Mouse (Mus musculus) kidney, embryonic 16.5 days (tissue): Measurements from ENCODE around the gene Sema3f. TPM values are rescaled to one million over a fixed set of nuclear protein-coding genes. Genes with fewer than 3 reads are reported as not detected.
A peak's percentile ranks its signal among the peaks of the same experiment; 100 is the strongest.

Source experiments
- ATAC-seq: fragments of 200-750 bp; cut with Nextera tagmentation; 2 replicates; pipeline ENCODE4 v1.8.0; 2017; ENCODE audit warnings: moderate TSS enrichment; ENCODE audit not compliant: low FRiP score, low TSS enrichment
- H3K27ac ChIP-seq: fragments of 300-500 bp; sonication (generic); 2 replicates; pipeline ENCODE4 v1.5.1; 2014; ENCODE audit warnings: low read length
- H3K27me3 ChIP-seq: fragments of 300-500 bp; sonication (generic); 2 replicates; pipeline ENCODE4 v1.6.1; 2014; ENCODE audit warnings: low read length, control low read depth, mixed read lengths; ENCODE audit not compliant: insufficient read depth
- H3K36me3 ChIP-seq: fragments of 300-500 bp; sonication (generic); 2 replicates; pipeline ENCODE4 v1.6.1; 2014; ENCODE audit warnings: low read length, control low read depth, mixed read lengths; ENCODE audit not compliant: insufficient read depth
- H3K4me1 ChIP-seq: fragments of 300-500 bp; sonication (generic); 2 replicates; pipeline ENCODE4 v1.6.1; 2014; ENCODE audit warnings: low read length, control low read depth, mixed read lengths; ENCODE audit not compliant: insufficient read depth
- H3K4me2 ChIP-seq: fragments of 300-500 bp; sonication (generic); replicated peaks from 2 replicates; pipeline ENCODE4 v1.6.1; 2014; ENCODE audit warnings: low read depth, low read length
- H3K4me3 ChIP-seq: fragments of 300-500 bp; sonication (generic); 2 replicates; pipeline ENCODE4 v1.5.1; 2014; ENCODE audit warnings: mild to moderate bottlenecking, low read length
- H3K9ac ChIP-seq: fragments of 300-500 bp; sonication (generic); replicated peaks from 2 replicates; pipeline ENCODE4 v1.6.1; 2014; ENCODE audit warnings: low read length
- H3K9me3 ChIP-seq: fragments of 300-500 bp; sonication (generic); 2 replicates; pipeline ENCODE4 v1.6.1; 2016; ENCODE audit warnings: low read length, control low read depth
- WGBS: fragments of 180-500 bp; shearing (Covaris S2); extraction: QIAGEN DNeasy Blood & Tissue Kit; methylation state at CpG from one replicate; pipeline ENCODE4 v1.1.7; 2014; 5-methylcytosine and 5-hydroxymethylcytosine counted together
- polyA plus RNA-seq: library from polyadenylated mRNA; unstranded; fragments of >200 nt; fragmentation: Nextera tagmentation; extraction: Ambion mirVana; gene quantifications from 2 replicates; pipeline ENCODE4 v1.2.1, GENCODE M21; 2015

The Sema3f gene
- polyA plus RNA-seq, 1 experiment from 2014 or later: 20.9 TPM

- Histone ChIP-seq H3K27me3 (no peaks in the 10 kb centered on the region), H3K36me3 (peaks cover 18% of the 10 kb centered on the region), H3K27ac (peak overlapping the region; percentile 90), H3K4me3 (peak overlapping the region; percentile 15; the same call in 1 of the 2 replicates), H3K4me1 (peaks cover 37% of the 10 kb centered on the region), H3K9ac (peak overlapping the region; percentile 37), H3K9me3 (no peaks in the 10 kb centered on the region), H3K4me2 (peak overlapping the region; percentile 48)
- 5% methylated on average over 17 of the region's 17 CpGs for WGBS
- ATAC-seq: peak; percentile 49
These were observed 25.3 kb upstream of the Sema3f start for GRCm38 (mm10) chr9:107735356-107736184.

GRCm38 (mm10) chr9:107734567-107734971 is 24.3 kb upstream of the Sema3f start:
- Histone ChIP-seq H3K4me3 (no peak overlapping the region), H3K4me2 (no peak overlapping the region; the same call in 1 of the 2 replicates), H3K27ac (peak overlapping the region; percentile 90), H3K27me3 (no peaks in the 10 kb centered on the region), H3K36me3 (peaks cover 8% of the 10 kb centered on the region; the same call in 1 of the 2 replicates), H3K9ac (peak overlapping the region; percentile 37; the same call in 1 of the 2 replicates), H3K4me1 (peaks cover 42% of the 10 kb centered on the region), H3K9me3 (no peaks in the 10 kb centered on the region)
- no peak for ATAC-seq
- 30% methylated on average over 7 of the region's 7 CpGs for WGBS

DNA sequence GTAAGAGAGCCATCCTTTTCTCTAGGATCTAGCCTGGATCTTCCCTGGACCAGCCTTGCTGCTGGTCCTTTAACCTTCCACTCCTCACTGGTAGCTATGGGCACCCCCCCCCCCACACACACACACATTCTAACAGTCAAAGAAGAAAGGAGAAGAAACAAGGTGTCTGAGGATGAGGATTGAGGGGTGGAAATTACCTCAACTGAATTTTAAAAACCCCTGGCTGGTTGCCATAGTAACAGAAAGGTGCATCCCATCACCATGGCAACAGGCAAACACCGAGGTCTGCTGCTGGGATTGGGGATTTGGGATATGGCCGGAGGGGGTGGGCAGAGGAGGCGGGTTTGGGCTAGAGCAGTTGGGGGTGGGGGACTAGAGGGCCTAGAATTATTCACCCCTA is 19.4 kb upstream of the Sema3f start:
- ATAC-seq: no peak
- Histone ChIP-seq H3K4me3 (no peak overlapping the region), H3K36me3 (no peaks in the 10 kb centered on the region), H3K9me3 (no peaks in the 10 kb centered on the region), H3K27me3 (no peaks in the 10 kb centered on the region), H3K9ac (no peak overlapping the region), H3K4me1 (peaks cover 46% of the 10 kb centered on the region), H3K27ac (no peak overlapping the region), H3K4me2 (no peak overlapping the region)
- WGBS: 49% methylated on average over 3 of the region's 3 CpGs

DNA sequence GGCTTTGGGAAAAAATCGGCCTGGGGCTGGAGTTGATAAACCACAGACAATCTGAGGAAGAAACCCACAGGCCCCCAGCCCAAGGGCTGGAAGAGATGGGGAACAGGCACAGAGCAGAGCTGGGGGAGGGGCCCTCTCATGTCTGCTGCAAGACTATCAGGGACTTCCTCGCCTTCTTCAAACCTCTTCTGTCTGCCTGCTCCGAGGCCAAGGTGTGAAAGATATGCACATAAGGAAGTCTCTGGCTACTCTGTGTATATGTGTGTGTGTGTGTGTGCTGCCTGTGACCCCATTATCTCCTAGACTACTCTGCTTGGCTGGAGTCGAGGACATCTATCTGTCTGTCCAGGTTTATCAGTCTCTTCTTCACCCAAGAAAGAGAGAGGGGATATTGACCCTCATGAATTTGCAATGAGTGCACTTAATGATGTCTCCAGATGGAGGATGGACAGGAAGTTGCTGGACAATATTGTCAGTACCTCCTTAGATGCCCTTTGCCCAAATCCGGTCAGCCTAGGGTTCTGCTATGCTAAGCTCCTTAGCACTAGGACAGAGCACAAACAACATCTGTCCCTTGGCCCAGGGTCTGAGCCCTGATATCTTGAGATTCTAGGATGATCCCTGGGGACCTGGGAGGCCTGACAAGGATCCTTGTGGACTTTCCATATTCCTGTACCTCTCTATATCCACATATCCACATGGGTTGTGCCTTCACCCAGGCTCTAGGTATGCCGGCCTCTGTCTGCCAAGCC is 18.8 kb upstream of the Sema3f start:
- Histone ChIP-seq H3K4me2 (no peak overlapping the region), H3K36me3 (no peaks in the 10 kb centered on the region), H3K27me3 (no peaks in the 10 kb centered on the region), H3K4me1 (peaks cover 46% of the 10 kb centered on the region), H3K27ac (no peak overlapping the region), H3K9ac (no peak overlapping the region), H3K4me3 (no peak overlapping the region), H3K9me3 (no peaks in the 10 kb centered on the region)
- no peak for ATAC-seq
- 70% methylated on average over 6 of the region's 6 CpGs for WGBS

DNA sequence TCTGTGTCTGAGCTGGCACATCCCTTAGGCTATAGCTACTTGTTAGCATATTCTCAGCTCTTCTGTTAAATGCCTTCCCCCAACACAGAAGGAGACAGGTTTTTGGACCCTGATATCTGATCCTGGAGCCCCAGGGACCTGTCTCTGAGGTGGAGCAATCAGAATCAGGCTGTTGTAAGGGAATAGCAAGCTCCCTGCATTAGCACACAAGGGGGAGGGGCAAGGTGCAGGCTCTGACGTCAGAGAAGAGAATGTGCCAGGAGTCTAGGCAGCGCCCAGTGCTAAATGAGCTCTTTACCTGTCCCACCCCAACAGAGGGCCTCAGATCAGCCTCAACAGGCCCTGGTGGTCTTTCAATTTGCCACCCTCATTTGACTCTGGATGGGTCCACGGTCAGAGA is 16.8 kb upstream of the Sema3f start:
- no peak for ATAC-seq
- no peak overlapping the region; the same call in 1 of the 2 replicates for H3K9ac ChIP-seq
- peak overlapping the region; percentile 57 for H3K27ac ChIP-seq
- no peak overlapping the region for H3K4me3 ChIP-seq
- H3K9me3 ChIP-seq: no peaks in the 10 kb centered on the region
- H3K4me2 ChIP-seq: no peak overlapping the region
- peaks cover 66% of the 10 kb centered on the region for H3K4me1 ChIP-seq
- no peaks in the 10 kb centered on the region for H3K36me3 ChIP-seq
- WGBS: 42% methylated on average over 3 of the region's 3 CpGs
- no peaks in the 10 kb centered on the region for H3K27me3 ChIP-seq

DNA sequence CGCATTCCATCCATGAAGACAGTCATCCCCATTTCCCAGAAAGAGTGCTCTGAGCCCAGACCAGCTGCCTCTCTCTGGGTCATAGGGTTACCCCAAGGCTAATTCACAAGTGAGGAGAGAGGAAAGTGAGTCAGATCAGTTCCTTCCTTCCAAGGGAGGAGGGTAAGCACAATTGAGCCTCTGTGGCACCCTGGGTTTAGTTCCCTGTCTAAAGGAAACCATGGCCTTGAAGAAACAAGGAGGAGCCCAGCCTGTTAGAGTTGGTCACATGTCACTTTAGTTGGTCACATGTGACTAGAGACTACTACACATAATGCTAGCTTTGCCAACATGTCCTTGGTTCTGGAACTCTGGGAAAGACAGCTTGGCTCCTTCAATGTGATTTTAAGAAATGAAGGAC is 14.5 kb upstream of the Sema3f start:
- ATAC-seq: no peak
- WGBS: 88% methylated on average over 1 of the region's 1 CpGs
- 0 out of 2 replicates have a peak overlapping the region, but pooled peaks have one; percentile 14 for H3K9ac ChIP-seq
- H3K27me3 ChIP-seq: no peaks in the 10 kb centered on the region
- peaks cover 68% of the 10 kb centered on the region for H3K4me1 ChIP-seq
- H3K4me3 ChIP-seq: no peak overlapping the region
- H3K4me2 ChIP-seq: no peak overlapping the region
- no peaks in the 10 kb centered on the region for H3K36me3 ChIP-seq
- H3K27ac ChIP-seq: peak overlapping the region; percentile 90
- H3K9me3 ChIP-seq: no peaks in the 10 kb centered on the region

DNA sequence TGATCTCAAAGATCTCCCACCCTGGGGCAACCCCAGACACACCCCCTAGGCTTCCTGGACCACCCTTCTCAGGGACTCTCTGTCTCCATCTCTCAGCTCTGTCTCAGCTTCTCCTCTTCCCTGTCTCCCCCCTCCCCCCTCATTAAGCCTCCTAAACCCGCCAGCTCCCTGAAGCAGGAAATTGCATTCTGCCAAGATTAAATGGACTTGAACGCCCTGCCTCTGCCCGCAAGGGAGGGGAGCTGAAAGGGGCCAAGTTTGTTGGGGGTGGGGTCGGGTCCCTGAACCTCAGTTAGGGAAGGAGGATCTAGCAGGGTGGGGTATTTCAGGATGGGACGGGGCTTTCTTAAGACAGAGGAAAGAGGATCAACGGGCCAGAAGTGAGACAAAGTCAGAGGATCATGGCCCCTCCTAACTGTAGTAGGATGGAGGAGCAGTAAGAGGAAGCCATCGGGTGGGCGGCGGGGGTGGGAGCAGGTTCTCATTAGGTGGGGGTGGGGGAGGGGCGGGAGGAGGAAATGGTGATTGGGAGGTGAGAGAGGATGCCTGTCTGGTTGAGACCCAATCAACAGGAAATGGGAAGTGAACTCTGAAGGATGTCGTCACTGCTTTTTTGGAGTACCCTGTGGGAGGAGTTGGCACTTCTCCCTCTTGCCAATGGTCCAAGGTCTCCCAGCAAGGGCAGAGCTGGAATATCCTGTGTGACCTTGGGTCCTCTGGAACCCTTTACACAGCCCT is 13.7 kb upstream of the Sema3f start:
- 2% methylated on average over 10 of the region's 11 CpGs for WGBS
- H3K4me2 ChIP-seq: peak overlapping the region; percentile 50
- H3K9ac ChIP-seq: no peak overlapping the region; the same call in 1 of the 2 replicates

GRCm38 (mm10) chr9:107723292-107723691 is 13.0 kb upstream of the Sema3f start:
- H3K4me2 ChIP-seq: peak overlapping the region; percentile 50
- peak overlapping the region; percentile 54 for H3K9ac ChIP-seq
- no peaks in the 10 kb centered on the region for H3K36me3 ChIP-seq
- peak overlapping the region; percentile 90 for H3K27ac ChIP-seq
- no peaks in the 10 kb centered on the region for H3K27me3 ChIP-seq
- 20% methylated on average over 6 of the region's 6 CpGs for WGBS
- no peak overlapping the region for H3K4me3 ChIP-seq
- ATAC-seq: peak; percentile 69
- H3K4me1 ChIP-seq: peaks cover 68% of the 10 kb centered on the region
- no peaks in the 10 kb centered on the region for H3K9me3 ChIP-seq

More for the DNA sequence above, 13.7 kb upstream of the Sema3f start:
- H3K27ac ChIP-seq: peak overlapping the region; percentile 90
- no peak overlapping the region for H3K4me3 ChIP-seq
- H3K4me1 ChIP-seq: peaks cover 68% of the 10 kb centered on the region
- H3K9me3 ChIP-seq: no peaks in the 10 kb centered on the region
- H3K36me3 ChIP-seq: no peaks in the 10 kb centered on the region
- no peaks in the 10 kb centered on the region for H3K27me3 ChIP-seq
- peak; percentile 75 for ATAC-seq

DNA sequence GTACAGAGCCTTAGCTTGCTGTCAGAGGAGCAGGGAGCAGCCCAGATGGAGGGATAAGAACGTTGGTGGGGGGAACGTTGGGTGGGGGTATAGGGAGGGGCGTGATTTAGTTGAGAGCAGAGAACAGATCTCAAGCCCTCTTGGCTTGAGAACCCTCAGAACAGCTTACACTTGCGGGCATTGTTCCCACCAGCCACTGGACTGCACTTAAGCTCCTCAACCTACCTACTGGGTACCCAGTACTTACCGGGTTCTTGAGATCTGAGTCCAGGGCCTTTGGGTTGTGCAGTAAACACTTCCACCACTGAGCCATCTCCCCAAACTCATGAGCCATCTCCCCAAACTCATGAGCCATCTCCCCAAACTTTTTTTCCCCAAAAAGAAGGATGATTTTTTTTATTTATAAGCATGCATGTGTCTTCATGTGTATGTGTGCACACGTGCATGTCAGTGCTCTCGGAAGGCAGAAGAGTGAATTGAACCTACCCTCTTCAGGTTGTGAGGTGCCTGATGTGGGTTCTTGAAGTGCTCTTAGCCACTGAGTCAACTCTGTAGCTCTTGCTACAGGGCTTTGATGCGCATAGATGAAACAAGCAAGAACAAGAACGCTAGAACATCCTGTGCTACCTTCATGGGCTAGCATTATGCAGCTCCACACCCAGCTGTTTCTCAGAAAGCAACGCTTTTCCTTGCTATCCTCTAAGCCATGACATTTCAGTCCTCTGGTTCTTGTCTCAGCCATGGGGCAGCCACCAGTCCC is 8.7 kb upstream of the Sema3f start:
- Histone ChIP-seq H3K27ac (no peak overlapping the region), H3K9me3 (no peaks in the 10 kb centered on the region), H3K27me3 (no peaks in the 10 kb centered on the region), H3K4me1 (peaks cover 68% of the 10 kb centered on the region), H3K4me3 (no peak overlapping the region), H3K36me3 (no peaks in the 10 kb centered on the region), H3K4me2 (no peak overlapping the region), H3K9ac (no peak overlapping the region)
- 76% methylated on average over 10 of the region's 10 CpGs for WGBS
- no peak for ATAC-seq
